Mouse (Mus musculus) erythroid progenitor cell, adult 5-6 weeks (primary cell): ENCODE results near the gene Psapl1. TPM values are rescaled to one million over a fixed set of nuclear protein-coding genes. Genes with fewer than 3 reads are reported as not detected.

Experiments used
- ATAC-seq: replicated peaks from 2 replicates; pipeline ENCODE4 v1.8.0; 2016; ENCODE audit warnings: moderate number of reproducible peaks, mild to moderate bottlenecking, moderate TSS enrichment, inconsistent platforms; ENCODE audit not compliant: poor library complexity, low FRiP score, severe bottlenecking
- total RNA-seq, 2 experiments: library from RNA; stranded (forward) in 1 of 2; stranded (reverse) in 1 of 2; fragments of 150-400 nt in 1 of 2; fragments of 186-747, 209-891 nt in 1 of 2; gene quantifications; 2 replicates each; pipeline versions ENCODE4 v1.2.3 to v1.2.4; 2015 to 2017; ENCODE audit warnings: low replicate concordance in 2 of 2

Psapl1 gene
- total RNA-seq (2015; ENCODE audit: low replicate concordance) (not detected in 2 replicates), total RNA-seq (2017; ENCODE audit: low replicate concordance) (not detected in 2 replicates)

GRCm38 (mm10) chr5:36203916-36204315 is at the start of gene Psapl1:
Psapl1 (plus strand) TSS chr5:36204021.
- no peak for ATAC-seq

- ATAC-seq = no peak
These were observed 48.8 kb upstream of the Psapl1 start for GRCm38 (mm10) chr5:36154879-36155485.

- no peak for ATAC-seq
These were observed 38.2 kb upstream of the Psapl1 start for GRCm38 (mm10) chr5:36165424-36166302.

GRCm38 (mm10) chr5:36166346-36167013 is 37.3 kb upstream of the Psapl1 start:
- ATAC-seq = no peak

- no peak for ATAC-seq
These were observed 34.7 kb upstream of the Psapl1 start for GRCm38 (mm10) chr5:36168963-36169650.

GRCm38 (mm10) chr5:36174569-36175115 is 29.2 kb upstream of the Psapl1 start:
- no peak for ATAC-seq

- no peak for ATAC-seq
These were observed 27.4 kb upstream of the Psapl1 start for GRCm38 (mm10) chr5:36176409-36176808.

GRCm38 (mm10) chr5:36176873-36177272 is 26.9 kb upstream of the Psapl1 start:
- ATAC-seq = no peak

GRCm38 (mm10) chr5:36178215-36178614 is 25.6 kb upstream of the Psapl1 start:
- ATAC-seq = no peak

- ATAC-seq = no peak
These were observed 25.0 kb upstream of the Psapl1 start for GRCm38 (mm10) chr5:36178785-36179184.

- no peak for ATAC-seq
These were observed 24.1 kb upstream of the Psapl1 start for GRCm38 (mm10) chr5:36179708-36180107.

- ATAC-seq = no peak
These were observed 21.5 kb upstream of the Psapl1 start for GRCm38 (mm10) chr5:36182326-36182725.

GRCm38 (mm10) chr5:36186294-36187053 is 17.3 kb upstream of the Psapl1 start:
- ATAC-seq = no peak

- no peak for ATAC-seq
These were observed 15.5 kb upstream of the Psapl1 start for GRCm38 (mm10) chr5:36188310-36188709.

- no peak for ATAC-seq
These were observed 12.5 kb upstream of the Psapl1 start for GRCm38 (mm10) chr5:36191285-36191684.

GRCm38 (mm10) chr5:36191876-36192275 is 11.9 kb upstream of the Psapl1 start:
- ATAC-seq = no peak

GRCm38 (mm10) chr5:36192677-36193076 is 11.1 kb upstream of the Psapl1 start:
- ATAC-seq = no peak

- ATAC-seq = no peak
These were observed 9.2 kb upstream of the Psapl1 start for GRCm38 (mm10) chr5:36194631-36195030.

- ATAC-seq = no peak
These were observed 8.4 kb upstream of the Psapl1 start for GRCm38 (mm10) chr5:36195436-36195835.
